In genomic region chrX:99198961-99199631, GRCm38 (mm10) we compare ENCODE assay signal across 7 mouse cellular contexts.
A peak's percentile ranks its signal among the peaks of the same experiment; 100 is the strongest.
DNase-seq lines count a peak whose midpoint lies in the region; ATAC-seq and TF ChIP-seq lines count a peak whose summit lies in the region.

No protein-coding gene starts in this region.

- 15% methylated on average over 28 of the region's 29 CpGs for WGBS in neural tube, embryonic 14.5 days

- no peaks in the 10 kb centered on the region for H3K9me3 ChIP-seq in neural tube, embryonic 14.5 days (ENCODE audit: control insufficient read depth, low read length)

- no peaks in the 10 kb centered on the region for H3K4me1 ChIP-seq in neural tube, embryonic 14.5 days (ENCODE audit: control insufficient read depth, insufficient read depth, low read length)

- DNase-seq in R1 (ENCODE audit: low read depth, low spot score), result peak; percentile 49
- peak; percentile 28 for DNase-seq in cerebellum, adult 11 months
- DNase-seq in forelimb bud, embryonic 11.5 days (ENCODE audit: low read depth, low spot score), result peak; percentile 69
- DNase-seq in heart, postnatal 4 days, result peak; percentile 79
- DNase-seq in layer of hippocampus, adult 2 months (ENCODE audit: low spot score in 2 of 2), result peak; percentile 28 to 36
- peak; percentile 84 to 90 for DNase-seq in lung, adult 18-20 months

- H3K4me2 ChIP-seq in neural tube, embryonic 14.5 days (ENCODE audit: low read depth, low read length), result peak overlapping the region; percentile 35; the same call in 1 of the 2 replicates

- peak; percentile 86 for ATAC-seq in neural tube, embryonic 14.5 days (ENCODE audit: low read depth)

- peak overlapping the region; percentile 76 for H3K27ac ChIP-seq in layer of hippocampus, adult 2 months
- H3K27ac ChIP-seq in neural tube, embryonic 14.5 days (ENCODE audit: low read depth, low read length), result peak overlapping the region; percentile 86

- peak overlapping the region; percentile 32; the same call in 1 of the 2 replicates for H3K9ac ChIP-seq in neural tube, embryonic 14.5 days (replicated peaks; ENCODE audit: low read depth, low read length)

- no peak for TF ChIP-seq CTCF in layer of hippocampus, adult 2 months (conservative IDR thresholded peaks at IDR 0.05)

- H3K4me3 ChIP-seq in layer of hippocampus, adult 2 months, result peak overlapping the region; percentile 46
- H3K4me3 ChIP-seq in neural tube, embryonic 14.5 days (ENCODE audit: low read depth, low read length), result peak overlapping the region; percentile 6; the same call in 1 of the 2 replicates

- H3K27me3 ChIP-seq in neural tube, embryonic 14.5 days (ENCODE audit: control insufficient read depth, insufficient read depth, low read length), result no peaks in the 10 kb centered on the region

- no peaks in the 10 kb centered on the region for H3K36me3 ChIP-seq in neural tube, embryonic 14.5 days (ENCODE audit: control insufficient read depth, insufficient read depth, low read length)

Comparison
In these comparisons a context has a peak if more than half of its experiments do, and no peak if none do; other contexts are left out.
1. Peak in every context shown above with its lines: DNase-seq, ATAC-seq, H3K4me3 ChIP-seq and H3K27ac ChIP-seq.
2. DNase-seq: peak in every context shown above with its lines; median percentile 87 in lung, adult 18-20 months; 79 in heart, postnatal 4 days; 69 in forelimb bud, embryonic 11.5 days; 49 in R1; 32 in layer of hippocampus, adult 2 months; 28 in cerebellum, adult 11 months.